Mouse (Mus musculus): ENCODE measurements around the gene Sh3kbp1.
"Not testable (repeated sequence)": the region's sequence is repeated elsewhere in the genome, so short reads cannot be mapped to it uniquely, and the experiment has no call there.

Gene Sh3kbp1

DNA sequence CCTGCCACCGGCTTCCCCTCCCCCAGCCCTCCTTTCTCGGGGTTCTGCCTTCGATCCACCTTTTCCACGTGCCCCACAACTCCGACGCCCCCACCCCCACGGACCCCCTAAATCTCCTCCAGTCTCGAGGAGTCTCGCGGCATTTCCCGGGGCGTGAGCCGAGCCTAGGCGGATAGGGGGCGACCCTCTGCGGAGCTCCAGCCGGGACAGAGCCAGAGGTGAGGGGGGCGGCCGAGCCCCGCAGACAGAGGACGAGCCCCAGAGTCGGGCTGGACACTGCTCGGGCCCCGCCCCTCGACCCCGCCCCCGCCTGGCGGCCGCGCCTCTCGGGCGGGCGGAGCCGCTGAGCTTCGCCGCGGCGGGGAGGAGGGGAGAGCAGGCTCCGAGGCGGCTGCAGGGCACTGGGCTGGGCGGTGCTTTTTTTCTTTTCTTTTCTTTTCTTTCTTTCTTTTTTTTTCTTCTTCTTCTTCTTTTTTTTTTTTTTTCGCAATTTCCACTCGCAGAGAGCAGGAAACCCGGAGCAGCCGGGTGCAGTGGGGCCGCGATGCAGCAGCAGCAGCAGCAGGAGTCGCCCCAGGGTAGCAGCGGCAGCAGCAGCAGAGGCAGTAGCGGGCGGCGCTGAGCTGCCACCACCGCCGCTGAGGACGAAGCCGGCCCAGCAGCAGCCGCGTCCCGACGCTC is at the start of gene Sh3kbp1:
TSS of gene Sh3kbp1 (plus strand) at position 366 of the 681 bp plus-strand sequence.
- in situ Hi-C loops (cut with MboI; ENCODE audit: unreplicated experiment in 2 of 2): loop anchor here (5.0 to 10.0 kb wide), 6 partner anchors 70 to 490 kb away; no protein-coding TSS in a partner anchor

DNA sequence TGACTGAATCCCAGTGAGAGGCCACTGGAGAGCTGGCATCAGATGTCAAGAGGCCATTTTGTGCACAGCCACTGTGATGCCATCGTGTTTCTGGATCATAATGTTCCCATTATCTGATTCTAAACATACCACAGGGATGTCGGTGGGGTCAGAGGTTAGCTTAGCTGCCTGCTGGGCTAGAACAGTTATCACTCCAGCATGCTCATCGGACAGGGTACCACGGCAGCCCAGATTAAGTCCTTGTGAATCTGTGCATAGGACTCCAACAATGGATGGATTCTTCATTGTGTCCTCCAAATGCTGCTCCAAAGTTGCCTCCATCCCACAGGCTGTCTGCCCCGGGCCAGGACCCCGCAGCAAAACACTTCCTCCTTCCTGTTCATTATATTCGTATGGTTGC is 42.3 kb upstream of the Sh3kbp1 start:
- in situ Hi-C loops (cut with MboI; ENCODE audit: unreplicated experiment in 2 of 2): not testable (repeated sequence)

DNA sequence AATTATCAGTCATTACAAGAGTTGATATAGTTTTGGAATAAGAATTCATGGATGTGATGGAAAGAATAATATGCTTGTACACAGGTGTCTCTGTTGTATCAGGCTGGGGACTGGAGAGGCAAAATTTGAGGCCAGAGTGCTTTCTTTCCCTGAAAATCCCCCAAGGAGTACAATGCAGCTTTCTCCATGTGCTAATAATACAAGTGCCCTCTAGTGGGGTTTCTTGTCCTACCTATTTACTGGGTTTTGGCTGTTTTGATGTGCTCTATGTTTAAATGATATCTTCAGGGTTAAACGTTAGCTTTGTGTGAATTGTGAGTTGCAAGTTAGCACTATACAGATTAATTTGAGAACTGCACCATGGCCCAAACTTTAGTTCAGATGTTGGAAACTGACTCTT is 35.4 kb upstream of the Sh3kbp1 start:
- in situ Hi-C loops (cut with MboI; ENCODE audit: unreplicated experiment in 2 of 2): no loop called here

DNA sequence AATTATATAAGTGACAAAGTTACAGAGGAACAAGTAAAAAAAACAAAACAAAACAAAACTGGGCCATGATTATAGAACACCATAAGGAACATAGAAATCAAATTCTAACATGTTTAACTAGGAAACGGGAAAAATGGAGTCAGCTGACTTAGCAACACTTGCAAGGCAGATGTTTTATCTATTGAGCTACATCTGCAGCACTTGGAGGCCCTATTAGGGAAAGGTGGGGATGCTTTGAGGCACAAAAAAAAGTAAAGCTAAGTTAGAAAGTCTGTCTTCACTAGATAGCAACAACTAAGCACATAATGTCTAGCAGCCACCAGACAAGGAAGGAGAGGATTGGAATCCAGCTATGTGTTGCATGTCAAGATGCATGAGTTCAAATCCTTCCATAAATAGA is 29.6 kb upstream of the Sh3kbp1 start:
- in situ Hi-C loops (cut with MboI; ENCODE audit: unreplicated experiment in 2 of 2): no loop called here

DNA sequence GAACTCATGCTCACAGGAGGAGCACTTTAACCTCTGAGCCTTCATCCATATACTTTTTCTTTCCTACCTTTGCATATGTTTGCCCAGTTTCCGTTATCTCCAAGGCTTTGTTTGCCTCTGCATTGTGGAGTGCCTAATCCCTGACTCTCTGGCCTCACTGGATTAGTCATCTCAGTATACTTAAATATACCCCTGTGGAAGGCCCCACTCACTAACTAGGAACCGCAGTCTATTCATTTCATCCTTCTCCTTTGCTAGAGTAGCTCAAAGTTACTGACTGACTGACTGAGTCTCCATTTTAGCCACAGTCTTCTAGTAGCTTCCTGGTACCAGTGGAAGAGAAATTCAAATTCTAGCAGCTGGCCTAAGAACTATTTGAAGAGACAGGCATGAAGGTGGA is 22.2 kb upstream of the Sh3kbp1 start:
- in situ Hi-C loops (cut with MboI; ENCODE audit: unreplicated experiment in 2 of 2): loop anchor here (10.0 to 25.0 kb wide), 3 partner anchors 120 to 1432 kb away; no protein-coding TSS in a partner anchor

DNA sequence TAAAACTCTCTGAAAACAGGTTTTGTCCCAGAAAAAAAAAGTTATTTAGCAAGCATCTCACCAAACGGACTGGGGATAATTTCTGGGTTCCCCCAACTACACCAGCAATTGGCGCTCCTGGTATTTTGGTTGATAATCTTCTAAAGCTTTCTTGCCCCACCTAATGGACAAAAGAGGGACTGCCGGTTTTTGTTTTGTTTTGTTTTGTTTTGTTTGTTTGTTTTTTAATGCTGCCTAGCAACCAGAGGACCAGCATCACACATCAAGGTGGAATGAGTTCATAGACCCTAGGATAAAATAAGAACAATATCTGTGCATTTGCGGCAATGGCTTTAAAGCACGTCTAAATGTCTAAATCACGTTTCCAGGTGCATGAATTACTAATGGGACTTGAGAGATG is 20.1 kb upstream of the Sh3kbp1 start:
- in situ Hi-C loops (cut with MboI; ENCODE audit: unreplicated experiment in 2 of 2): loop anchor here (10.0 to 25.0 kb wide), 3 partner anchors 122 to 1430 kb away; no protein-coding TSS in a partner anchor

DNA sequence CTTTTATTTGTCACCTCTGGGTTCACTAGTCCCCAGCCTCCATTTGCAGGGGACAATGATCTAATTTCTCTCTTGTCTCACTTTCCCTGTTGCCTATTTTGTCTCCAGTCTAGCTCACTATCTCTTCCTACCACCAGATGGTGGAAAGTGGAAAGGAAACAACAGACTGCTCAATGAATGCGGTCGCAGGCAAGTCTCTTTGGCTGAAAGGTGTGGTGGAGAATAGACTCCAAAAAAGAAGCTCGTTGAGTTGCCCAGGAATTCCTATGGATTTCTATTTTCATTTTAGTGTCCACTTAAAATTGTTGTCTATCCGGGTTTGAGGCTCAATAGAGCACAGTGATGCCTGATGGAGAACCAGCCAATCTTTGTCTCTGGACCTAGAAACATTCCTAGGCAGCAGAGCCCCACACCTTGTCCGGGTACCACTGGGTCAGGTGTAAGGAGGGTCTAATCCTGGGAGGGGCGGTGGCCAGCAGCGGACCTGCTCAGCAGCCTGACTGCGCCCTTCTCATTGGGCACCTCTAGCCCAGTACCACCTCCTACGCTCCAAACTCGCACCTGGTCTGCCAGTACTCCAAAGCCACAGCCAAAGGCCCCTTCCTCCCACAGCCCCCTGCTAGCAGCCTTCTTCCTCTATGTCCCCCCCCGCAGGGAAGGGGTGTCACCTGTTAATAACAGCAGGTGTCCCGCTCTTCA is 715 bp upstream of the Sh3kbp1 start:
- in situ Hi-C loops (cut with MboI; ENCODE audit: unreplicated experiment in 2 of 2): loop anchor here (5.0 to 10.0 kb wide), 6 partner anchors 71 to 491 kb away; no protein-coding TSS in a partner anchor

DNA sequence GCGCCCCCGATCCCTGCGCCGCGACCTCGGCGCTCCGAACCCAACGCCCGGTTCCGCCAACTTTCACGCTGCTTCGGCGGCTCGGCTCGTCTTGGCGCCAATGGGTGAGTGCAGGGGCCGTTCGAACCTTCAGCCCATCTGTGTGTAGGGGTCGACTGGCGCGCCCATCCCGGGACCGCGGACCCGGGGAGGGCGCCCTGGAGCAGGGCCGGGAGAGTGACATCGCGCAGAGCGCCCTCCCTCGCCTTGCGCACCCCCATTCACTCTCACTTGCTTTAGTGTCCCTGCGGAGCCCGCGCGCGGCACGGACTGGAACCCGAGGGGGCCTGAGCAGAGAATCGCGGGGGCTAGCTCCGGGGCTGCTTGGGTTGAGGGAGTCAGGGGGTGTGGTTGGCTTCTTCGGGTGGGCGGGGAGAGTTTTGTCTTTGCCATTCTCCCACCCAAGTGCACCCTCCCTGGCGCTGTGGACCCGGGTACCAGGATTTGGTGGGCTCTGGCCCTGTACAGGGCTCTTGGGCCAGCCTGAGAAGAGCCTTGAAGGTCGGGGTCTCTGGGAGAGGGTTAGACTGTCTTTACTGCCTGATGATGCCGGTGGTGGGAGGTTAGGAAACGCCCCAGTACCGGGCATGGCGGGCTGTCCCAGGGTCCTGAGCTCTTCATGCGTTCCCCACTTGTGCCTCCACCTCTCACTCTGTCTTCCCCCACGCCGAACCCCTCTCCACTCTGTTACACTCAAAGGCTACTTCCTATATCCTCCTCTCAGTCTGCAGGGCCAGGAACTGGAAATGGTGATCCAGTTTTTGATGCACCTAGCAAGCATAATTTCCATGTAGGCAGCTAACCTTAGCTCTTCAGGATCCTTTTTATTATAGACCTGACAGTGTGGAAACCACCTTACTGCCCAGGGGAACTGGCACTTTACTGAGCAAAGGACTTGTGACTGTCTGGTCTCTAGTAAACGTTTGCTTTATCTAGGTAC is 805 bp downstream of the Sh3kbp1 start:
- in situ Hi-C loops (cut with MboI; ENCODE audit: unreplicated experiment in 2 of 2): loop anchor here (5.0 to 10.0 kb wide), 6 partner anchors 69 to 489 kb away; no protein-coding TSS in a partner anchor

DNA sequence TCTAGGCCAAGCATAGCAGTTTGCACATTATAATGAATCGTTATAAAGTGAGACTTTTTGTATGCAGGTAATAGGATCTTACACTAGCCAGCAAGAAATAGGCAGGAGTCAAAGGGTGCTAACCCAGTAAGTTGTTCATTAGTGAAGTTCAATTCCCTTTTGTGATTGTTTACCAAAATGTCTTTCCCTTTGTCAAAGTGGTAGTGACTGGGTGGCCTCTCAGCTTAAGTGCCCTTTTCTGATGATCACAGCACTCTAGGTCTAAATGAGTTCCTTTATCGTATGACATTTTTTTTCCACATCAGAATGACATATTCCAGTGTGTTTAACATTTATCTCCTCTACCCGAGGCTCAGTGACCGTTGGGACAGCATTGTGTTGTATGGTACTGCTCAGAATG is 1.6 kb downstream of the Sh3kbp1 start:
- in situ Hi-C loops (cut with MboI; ENCODE audit: unreplicated experiment in 2 of 2): loop anchor here (5.0 to 10.0 kb wide), 6 partner anchors 69 to 489 kb away; no protein-coding TSS in a partner anchor

DNA sequence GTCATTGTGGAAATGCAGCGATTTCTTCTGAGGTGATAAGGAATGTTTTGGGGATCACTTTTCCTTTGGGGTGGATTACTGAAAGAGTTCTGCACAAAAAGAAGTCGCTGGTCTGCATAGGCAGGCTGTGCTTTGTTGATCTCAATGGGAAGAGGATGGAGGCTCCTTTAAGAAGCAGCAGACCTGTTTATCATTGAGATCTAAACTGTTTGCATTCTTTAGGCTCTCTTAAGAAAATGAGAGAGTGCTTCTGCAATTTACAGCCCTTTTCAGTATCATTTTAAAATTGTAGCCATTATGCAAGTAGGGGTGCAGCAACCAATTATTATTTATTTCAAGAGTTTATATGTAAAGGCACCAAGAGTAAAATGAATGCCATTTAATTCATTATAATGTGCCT is 2.1 kb downstream of the Sh3kbp1 start:
- in situ Hi-C loops (cut with MboI; ENCODE audit: unreplicated experiment in 2 of 2): loop anchor here (5.0 to 10.0 kb wide), 6 partner anchors 68 to 488 kb away; no protein-coding TSS in a partner anchor

DNA sequence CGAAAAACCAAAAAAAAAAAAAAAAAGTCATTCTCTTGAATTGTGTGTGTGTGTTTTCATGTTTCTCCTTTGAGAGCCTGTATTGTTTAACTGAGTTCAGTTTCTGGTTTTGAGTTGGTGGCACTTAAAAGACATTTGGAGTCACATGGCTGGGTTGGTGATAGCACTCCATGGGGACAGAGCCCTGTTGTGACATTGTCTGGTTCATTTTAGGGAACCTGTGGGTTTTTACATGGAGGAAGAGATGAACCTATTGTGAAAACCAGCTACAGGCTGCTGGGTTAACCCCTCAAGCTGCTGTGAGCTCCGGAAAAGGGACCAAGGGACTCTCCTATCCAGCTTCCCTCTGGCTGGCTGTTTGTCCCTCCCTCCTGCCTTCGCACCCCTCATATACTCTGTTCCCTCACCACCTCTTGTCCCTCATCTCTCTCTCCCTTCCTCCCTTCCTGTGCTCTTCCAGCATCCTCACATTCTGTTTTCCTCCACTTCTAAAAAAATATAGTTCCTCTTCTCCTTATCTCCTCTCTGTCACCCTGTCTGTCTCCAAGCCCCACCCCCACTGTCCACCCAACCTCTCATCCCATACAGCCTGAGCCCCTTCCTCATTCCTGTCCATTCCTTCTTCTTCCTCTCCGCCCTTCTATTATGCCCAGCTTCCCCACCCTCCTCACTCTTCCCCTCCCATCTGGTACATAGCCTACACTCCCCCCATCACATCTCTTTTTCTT is 11.6 kb downstream of the Sh3kbp1 start:
- in situ Hi-C loops (cut with MboI; ENCODE audit: unreplicated experiment in 2 of 2): loop anchor here in 1 of 2 experiments (5.0 kb wide), 1 partner anchor 39 kb away; no protein-coding TSS in a partner anchor

DNA sequence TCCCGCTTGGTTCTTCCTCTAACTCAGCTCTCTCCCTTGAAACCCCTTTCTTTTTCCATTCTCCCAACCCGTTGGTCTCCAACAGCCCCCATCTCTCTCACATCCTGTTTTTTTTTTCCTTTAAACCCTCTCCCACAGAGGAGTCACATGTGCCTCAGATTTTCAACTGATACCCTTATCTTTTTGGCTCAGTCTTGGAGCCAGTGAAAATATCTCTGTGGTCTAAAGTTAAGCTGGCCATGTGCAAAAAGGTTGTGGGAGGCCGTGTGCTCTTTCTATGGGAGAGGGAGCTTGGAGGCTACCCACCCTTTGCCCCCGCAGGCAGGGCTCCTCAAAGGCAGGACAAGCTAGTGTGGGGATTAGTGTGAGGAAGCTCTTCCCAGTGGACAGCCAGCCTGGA is 12.9 kb downstream of the Sh3kbp1 start:
- in situ Hi-C loops (cut with MboI; ENCODE audit: unreplicated experiment in 2 of 2): loop anchor here in 1 of 2 experiments (5.0 kb wide), 1 partner anchor 37 kb away; no protein-coding TSS in a partner anchor

DNA sequence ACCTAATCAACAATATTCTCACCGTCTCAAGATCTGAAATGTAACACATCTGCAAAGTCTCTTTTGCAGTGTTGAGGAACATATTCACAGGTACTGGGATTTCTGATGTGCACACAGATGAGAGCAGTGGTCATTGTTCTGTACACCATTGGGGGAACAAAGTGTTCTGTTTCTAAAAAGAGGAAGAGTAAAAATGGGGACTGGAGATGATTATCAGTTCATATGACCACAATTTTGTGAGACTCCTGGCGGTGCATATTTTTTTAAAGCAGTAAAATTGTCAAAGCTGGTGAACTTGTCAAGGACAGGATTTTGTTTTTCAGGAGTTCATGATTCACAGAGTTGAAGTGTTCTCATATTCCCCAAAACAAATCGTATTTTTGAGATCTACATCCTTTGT is 18.2 kb downstream of the Sh3kbp1 start:
- in situ Hi-C loops (cut with MboI; ENCODE audit: unreplicated experiment in 2 of 2): no loop called here

DNA sequence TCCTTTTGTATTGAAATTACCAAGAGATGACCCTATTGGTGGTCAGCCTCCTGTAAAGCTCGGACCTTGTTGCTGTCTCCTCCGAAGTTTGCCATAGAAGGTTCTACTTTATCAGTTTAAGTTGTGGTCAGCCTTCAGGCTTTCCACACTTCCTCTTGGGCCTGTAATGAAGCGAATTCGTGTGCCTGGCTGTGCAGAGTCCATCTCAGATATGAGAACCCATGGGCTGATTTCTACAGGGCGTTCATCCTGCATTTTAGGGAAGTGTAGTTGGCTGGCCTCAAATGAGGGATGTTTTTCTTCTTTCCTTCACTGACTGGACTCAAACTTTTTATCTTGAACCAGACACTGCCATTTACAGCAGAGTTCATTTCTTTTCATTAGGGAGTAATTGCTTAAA is 20.5 kb downstream of the Sh3kbp1 start:
- in situ Hi-C loops (cut with MboI; ENCODE audit: unreplicated experiment in 2 of 2): no loop called here

DNA sequence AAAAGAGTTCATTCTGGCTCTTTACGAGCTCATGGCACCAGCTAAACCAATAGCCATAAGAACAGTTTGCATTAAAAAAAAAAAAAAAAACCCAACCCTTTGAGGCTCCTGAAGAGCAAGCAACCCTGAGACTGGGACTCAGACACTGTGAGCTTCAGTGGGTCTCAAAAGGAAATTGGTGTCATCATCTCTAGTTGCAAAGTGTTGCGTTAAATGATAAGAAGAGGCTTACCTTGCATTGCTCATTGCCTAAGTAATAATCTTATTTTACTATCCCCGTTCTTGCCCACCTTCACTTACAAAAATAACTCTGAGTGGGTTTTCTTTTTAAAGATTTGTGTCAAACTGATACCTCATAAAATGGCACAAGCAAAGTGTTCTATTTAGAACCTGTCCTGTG is 21.5 kb downstream of the Sh3kbp1 start:
- in situ Hi-C loops (cut with MboI; ENCODE audit: unreplicated experiment in 2 of 2): no loop called here

DNA sequence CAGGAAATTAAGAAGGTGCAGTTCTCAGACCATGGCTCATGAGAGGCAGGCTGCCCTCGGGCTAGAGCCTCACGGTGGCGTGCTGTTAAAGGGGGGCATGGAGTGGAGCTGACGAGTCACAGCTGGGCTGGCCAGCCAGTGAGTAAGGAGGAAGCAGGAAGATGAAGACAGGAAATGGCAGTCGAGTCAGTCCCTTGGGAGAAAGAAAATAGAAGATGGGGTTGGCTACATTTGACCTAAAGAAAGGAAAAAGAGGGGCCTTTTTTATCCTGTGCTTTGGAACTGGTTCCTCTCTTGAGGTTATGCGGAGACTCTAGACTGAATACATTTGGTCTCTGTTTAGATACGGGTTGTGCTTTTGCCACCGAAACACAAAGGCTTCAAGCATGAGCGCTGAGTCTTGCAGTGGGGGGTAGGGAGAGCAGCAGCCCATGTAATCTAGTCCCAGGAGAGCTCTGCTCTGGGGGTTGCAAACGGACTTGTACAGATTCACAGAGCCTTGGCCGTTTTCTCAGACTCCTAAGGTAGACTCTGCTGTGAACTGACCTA is 23.1 kb downstream of the Sh3kbp1 start:
- in situ Hi-C loops (cut with MboI; ENCODE audit: unreplicated experiment in 2 of 2): no loop called here

DNA sequence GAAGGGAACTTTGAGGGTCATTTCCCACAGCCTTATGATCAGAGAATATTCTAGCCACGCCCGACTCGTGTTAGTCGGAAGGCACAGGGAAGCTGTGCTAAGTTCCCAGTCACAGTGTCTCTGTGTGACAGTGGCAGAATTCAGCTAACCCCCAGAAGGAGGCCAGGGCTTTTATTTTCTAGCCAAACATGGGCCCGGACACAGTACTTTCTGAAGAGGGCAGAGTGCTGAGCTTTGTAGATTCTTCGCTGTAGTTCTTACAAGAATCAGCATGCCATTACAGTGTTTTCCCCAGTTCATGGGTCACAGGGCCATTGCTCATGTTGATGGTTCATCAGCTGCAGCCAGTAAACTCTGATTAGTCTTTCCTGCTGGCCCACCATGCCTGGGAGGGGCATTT is 23.7 kb downstream of the Sh3kbp1 start:
- in situ Hi-C loops (cut with MboI; ENCODE audit: unreplicated experiment in 2 of 2): no loop called here

DNA sequence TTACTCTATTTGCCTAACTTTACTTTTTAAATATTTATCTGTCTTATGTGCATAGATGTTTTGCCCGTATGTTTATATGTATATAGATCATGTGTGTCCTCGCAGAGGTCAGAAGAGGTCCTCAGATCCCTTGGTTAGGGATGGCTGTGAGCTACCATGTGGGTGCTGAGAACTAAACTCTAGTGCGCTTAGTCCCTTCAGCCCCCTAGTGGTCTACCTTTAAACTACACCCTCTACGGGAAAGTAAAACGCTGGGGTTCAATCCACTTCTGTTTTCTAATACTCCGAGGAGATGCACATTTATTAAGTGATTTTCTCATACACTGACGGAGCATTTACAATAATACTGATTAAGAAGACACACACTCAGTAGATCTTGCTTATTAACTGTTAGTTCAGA is 44.3 kb downstream of the Sh3kbp1 start:
- in situ Hi-C loops (cut with MboI; ENCODE audit: unreplicated experiment in 2 of 2): no loop called here

DNA sequence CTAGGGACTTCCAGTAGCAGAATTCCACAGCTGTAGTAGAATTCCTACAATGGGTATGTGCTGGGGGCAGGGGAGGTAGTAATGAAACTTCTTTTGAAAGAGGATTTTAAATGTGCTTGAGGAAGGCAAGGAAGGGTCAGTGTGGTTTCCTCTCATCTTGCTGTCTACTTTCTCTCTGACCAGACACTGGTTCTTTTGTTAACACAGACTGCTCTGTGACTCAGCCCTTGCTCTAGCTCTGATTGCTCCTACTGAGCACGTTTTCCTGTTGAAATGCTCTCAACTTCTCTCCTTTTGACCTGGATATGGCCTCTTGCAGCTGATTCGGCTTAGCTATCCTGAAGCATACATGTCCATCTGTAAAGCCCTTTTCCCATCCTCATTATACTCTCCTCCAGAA is 45.4 kb downstream of the Sh3kbp1 start:
- in situ Hi-C loops (cut with MboI; ENCODE audit: unreplicated experiment in 2 of 2): no loop called here
